Mouse (Mus musculus) ES-E14 (cell line): ENCODE data around the gene Rfxank. TPM values are rescaled to one million over a fixed set of nuclear protein-coding genes. Genes with fewer than 3 reads are reported as not detected.

ENCODE experiments used
- DNase-seq: peaks from one replicate; pipeline ENCODE4 v3.0.0-alpha.2; 2013; ENCODE audit warnings: low read depth, low spot score
- H3K27ac ChIP-seq: 2 replicates; pipeline ENCODE4 v1.5.1; 2012; ENCODE audit warnings: low read depth, mild to moderate bottlenecking, low read length, moderate library complexity, mixed read lengths; ENCODE audit not compliant: poor library complexity, insufficient read depth, severe bottlenecking
- H3K36me3 ChIP-seq: 2 replicates; pipeline ENCODE4 v1.6.1; 2012; ENCODE audit warnings: mild to moderate bottlenecking, low read length, moderate library complexity, mixed read lengths; ENCODE audit not compliant: control insufficient read depth, poor library complexity, insufficient read depth, severe bottlenecking
- H3K4me1 ChIP-seq, 2 experiments: fragments of 150-350 bp in 1 of 2; sonication (generic) in 1 of 2; 2 replicates each; pipeline ENCODE4 v1.6.1; 2012; ENCODE audit warnings: low read length in 2 of 2, mild to moderate bottlenecking in 1 of 2, mixed read lengths in 1 of 2; ENCODE audit not compliant: control insufficient read depth in 2 of 2, insufficient read depth in 2 of 2, poor library complexity in 1 of 2
- H3K4me3 ChIP-seq, 2 experiments: fragments of 150-350 bp in 1 of 2; sonication (generic) in 1 of 2; 2 replicates each; pipeline ENCODE4 v1.5.1; 2012; ENCODE audit warnings: low read length in 2 of 2, low read depth in 1 of 2, mild to moderate bottlenecking in 1 of 2, mixed read lengths in 1 of 2; ENCODE audit not compliant: insufficient read depth in 1 of 2, poor library complexity in 1 of 2, severe bottlenecking in 1 of 2
- H3K9ac ChIP-seq: 2 replicates; pipeline ENCODE4 v1.6.1; 2012; ENCODE audit warnings: low read depth, mild to moderate bottlenecking, low read length, mixed read lengths; ENCODE audit not compliant: poor library complexity, insufficient read depth, severe bottlenecking
- H3K9me3 ChIP-seq: fragments of 150-350 bp; sonication (generic); 2 replicates; pipeline ENCODE4 v1.6.1; 2012; ENCODE audit warnings: low read depth, mild to moderate bottlenecking, low read length; ENCODE audit not compliant: control insufficient read depth, insufficient read depth
- CHD2 ChIP-seq: IDR thresholded peaks from 2 replicates; pipeline ENCODE4 v1.6.1; 2014; ENCODE audit warnings: mild to moderate bottlenecking, low read depth, low read length, inconsistent platforms
- HCFC1 ChIP-seq: IDR thresholded peaks from 2 replicates; pipeline ENCODE4 v1.6.1; 2012; ENCODE audit warnings: low read length, inconsistent platforms, borderline replicate concordance; ENCODE audit not compliant: insufficient read depth
- MAFK ChIP-seq: IDR thresholded peaks from 2 replicates; pipeline ENCODE4 v1.6.1; 2014; ENCODE audit warnings: mild to moderate bottlenecking, low read depth, low read length, inconsistent platforms; ENCODE audit not compliant: insufficient read depth
- ZC3H11A ChIP-seq: IDR thresholded peaks from 2 replicates; pipeline ENCODE4 v1.6.1; 2012; ENCODE audit warnings: low read depth, mild to moderate bottlenecking, inconsistent platforms, low read length, borderline replicate concordance
- ZNF384 ChIP-seq: IDR thresholded peaks from 2 replicates; pipeline ENCODE4 v1.6.1; 2012; ENCODE audit warnings: low read depth, low read length, inconsistent platforms
- in situ Hi-C, 2 experiments: fragments of 600-800 bp; cut with MboI; formaldehyde crosslinking; loops; one replicate each; pipeline ENCODE4 v1.15.1; 2025; ENCODE audit warnings: low sequenced_read_pairs in 2 of 2, inconsistent platforms in 1 of 2; ENCODE audit not compliant: unreplicated experiment in 2 of 2
- total RNA-seq: library from RNA; depleted of rRNA; stranded (reverse); fragments of 300-350 nt; gene quantifications from 2 replicates; pipeline ENCODE4 v1.2.3, GENCODE M21; 2012

Rfxank gene
- total RNA-seq, 1 experiment = 10.4 TPM

DNA sequence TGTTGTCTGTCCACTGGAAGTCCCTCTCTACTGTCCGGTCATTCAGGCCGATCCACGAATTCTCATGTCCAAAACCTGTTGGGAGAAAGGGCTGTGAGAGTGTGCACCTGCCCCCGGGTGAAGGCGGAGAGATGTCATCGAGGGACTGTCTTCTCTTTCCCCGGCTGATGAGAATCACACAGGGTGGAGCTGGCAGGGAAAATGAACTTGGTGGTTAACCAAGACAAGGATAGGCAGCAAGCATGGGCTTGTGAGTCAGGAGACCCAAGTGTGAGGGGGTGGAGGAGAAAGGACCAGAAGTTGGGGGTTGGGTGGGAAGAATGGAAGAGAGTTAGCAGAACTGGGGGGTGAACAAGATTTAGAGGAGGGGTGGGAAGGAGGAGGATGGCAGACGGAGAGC lies 38.7 kb downstream of the Rfxank start:
- Histone ChIP-seq H3K36me3 (no peaks in the 10 kb centered on the region), H3K27ac (no peak overlapping the region), H3K4me3 (no peak overlapping the region), H3K9me3 (no peaks in the 10 kb centered on the region), H3K4me1 (peaks cover 0 to 9% of the 10 kb centered on the region in 2 experiments; a peak in 1 of 4 replicates), H3K9ac (no peak overlapping the region)
- DNase-seq = no peak
- TF ChIP-seq HCFC1 (no peak), MAFK (no peak), CHD2 (no peak), ZNF384 (no peak), ZC3H11A (no peak)
- in situ Hi-C loops = no loop called here

DNA sequence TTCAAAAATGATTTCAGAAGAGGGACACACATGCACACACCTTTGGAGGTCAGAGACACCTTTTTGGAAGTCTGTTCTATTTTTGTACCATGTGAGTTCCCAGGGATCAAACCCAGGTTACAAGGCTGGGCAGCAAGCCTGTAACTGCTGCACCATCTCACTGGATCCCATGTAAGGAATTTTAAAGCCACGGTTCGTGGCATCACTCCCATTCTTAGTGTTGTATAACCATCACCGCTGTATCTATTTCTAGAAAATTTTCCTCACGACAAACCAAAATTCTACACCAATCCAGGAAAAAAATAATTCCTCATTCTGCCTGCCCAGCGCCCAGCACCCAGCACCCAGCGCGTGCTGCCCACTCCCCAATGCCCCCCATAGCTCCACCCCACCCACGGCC lies 39.7 kb downstream of the Rfxank start:
- in situ Hi-C loops = no loop called here
- no peaks in the 10 kb centered on the region for H3K36me3 ChIP-seq
- H3K27ac ChIP-seq = no peak overlapping the region

DNA sequence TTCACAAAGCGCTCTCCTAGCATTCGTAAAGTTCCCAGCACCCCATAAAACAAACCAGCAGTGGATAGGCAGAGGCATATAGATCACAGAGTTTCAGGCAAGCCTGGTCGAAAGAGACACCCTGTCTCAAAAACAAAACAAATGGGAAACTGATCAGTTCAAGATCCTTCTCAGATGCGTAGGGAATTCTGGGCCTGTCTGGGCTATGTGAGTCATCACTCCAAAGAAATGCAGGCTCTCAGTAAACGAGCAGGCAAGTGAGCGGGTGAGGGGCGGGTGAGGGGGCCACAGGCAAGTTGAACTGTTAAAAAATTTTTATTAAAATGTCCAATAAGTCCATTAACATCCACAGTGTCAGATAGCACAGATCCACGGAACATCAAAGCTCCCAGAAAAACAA lies 46.2 kb downstream of the Rfxank start:
- H3K4me3 ChIP-seq = no peak overlapping the region
- H3K27ac ChIP-seq = no peak overlapping the region
- no peak for TF ChIP-seq ZNF384
- TF ChIP-seq MAFK = no peak
- no peak for TF ChIP-seq ZC3H11A
- TF ChIP-seq HCFC1 = no peak
- TF ChIP-seq CHD2 = no peak
- peaks cover 5 to 8% of the 10 kb centered on the region in 2 experiments; a peak in 2 of 4 replicates for H3K4me1 ChIP-seq
- in situ Hi-C loops = no loop called here
- H3K9ac ChIP-seq = no peak overlapping the region
- no peaks in the 10 kb centered on the region; the same call in 1 of the 2 replicates for H3K36me3 ChIP-seq
- DNase-seq = no peak
- no peaks in the 10 kb centered on the region for H3K9me3 ChIP-seq

More for the DNA sequence above, 39.7 kb downstream of the Rfxank start:
- Histone ChIP-seq H3K4me1 (peaks cover 0 to 9% of the 10 kb centered on the region in 2 experiments; a peak in 1 of 4 replicates), H3K9me3 (no peaks in the 10 kb centered on the region), H3K9ac (no peak overlapping the region), H3K4me3 (no peak overlapping the region)
- no peak for TF ChIP-seq MAFK
- TF ChIP-seq ZNF384 = no peak
- TF ChIP-seq ZC3H11A = no peak
- no peak for TF ChIP-seq CHD2
- TF ChIP-seq HCFC1 = no peak
- no peak for DNase-seq

DNA sequence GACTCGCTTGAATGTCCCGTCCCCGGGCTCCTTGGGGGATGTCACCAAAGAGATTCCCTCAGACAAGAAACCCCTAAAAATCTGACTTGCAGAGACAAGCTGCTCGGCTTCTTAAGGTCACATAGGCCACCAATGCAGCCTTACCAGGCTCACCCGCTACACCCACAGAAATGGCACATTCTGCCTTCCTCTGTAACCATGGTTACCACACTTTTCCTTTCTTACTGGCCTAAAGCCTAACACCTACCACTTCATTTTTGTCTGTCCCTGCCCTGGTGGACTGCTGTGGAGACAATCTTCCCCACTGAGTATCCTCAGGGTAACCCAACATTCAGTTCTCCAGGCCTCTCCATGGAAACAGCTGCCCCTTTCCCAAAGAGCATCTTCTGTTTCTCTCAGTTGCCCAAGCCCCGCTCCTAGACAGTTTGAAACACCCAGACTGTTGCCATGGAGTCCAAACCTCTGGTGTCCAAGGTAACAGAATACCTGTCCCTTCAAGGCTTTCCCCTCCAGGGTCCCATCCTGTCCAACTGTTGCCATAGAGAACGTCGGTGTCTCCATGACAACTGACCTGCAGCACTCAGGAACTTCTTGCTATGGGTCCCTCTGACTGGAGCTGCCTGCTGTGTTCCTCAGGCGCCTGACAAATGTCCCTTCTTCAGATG lies 49.5 kb downstream of the Rfxank start:
- H3K9me3 ChIP-seq = no peaks in the 10 kb centered on the region
- no peak overlapping the region for H3K4me3 ChIP-seq
- TF ChIP-seq ZNF384 = no peak
- DNase-seq = no peak
- H3K4me1 ChIP-seq = peaks cover 5 to 17% of the 10 kb centered on the region in 2 experiments; a peak in 2 of 4 replicates
- in situ Hi-C loops = no loop called here
- H3K27ac ChIP-seq = no peak overlapping the region
- H3K9ac ChIP-seq = no peak overlapping the region
- no peaks in the 10 kb centered on the region; the same call in 1 of the 2 replicates for H3K36me3 ChIP-seq
